Mouse (Mus musculus) heart, postnatal 14 days (tissue): ENCODE measurements around the gene Adi1. TPM values are rescaled to one million over a fixed set of nuclear protein-coding genes. Genes with fewer than 3 reads are reported as not detected.
A peak's percentile ranks its signal among the peaks of the same experiment; 100 is the strongest.

ENCODE experiments used
- DNase-seq, 2 experiments: peaks; one replicate each; pipeline ENCODE4 v3.0.0; 2021 to 2022
- intact Hi-C: fragments of 180-260 bp; cut with DNase I; formaldehyde crosslinking; loops from one replicate; pipeline ENCODE4 v1.15.1; 2025
- long read RNA-seq, 2 experiments: library from polyadenylated mRNA; stranded (forward); transcript quantifications; one replicate each; pipeline ENCODE4 v2.0.0; 2021
- total RNA-seq, 2 experiments: library from RNA; stranded (reverse); gene quantifications; 2 replicates each; pipeline ENCODE4 v1.2.3; 2021

The Adi1 gene
- total RNA-seq, result 10 to 100 TPM; 36.3 to 38.9 TPM
- long read RNA-seq, experiment 1, transcript Adi1-201 (4 exons, 1,652 nt), result major isoform, 13 of 26 reads
- long read RNA-seq, experiment 1, partial matches to known transcripts, result 12 of 26 reads
- long read RNA-seq, experiment 1, other reads (novel, unspliced or antisense), result 1 of 26 reads
- long read RNA-seq, experiment 2, transcript Adi1-201 (4 exons, 1,652 nt), result major isoform, 10 of 24 reads
- long read RNA-seq, experiment 2, partial matches to known transcripts, result 14 of 24 reads
- long read RNA-seq, experiment 2, other reads (novel, unspliced or antisense), result 0 of 24 reads

DNA sequence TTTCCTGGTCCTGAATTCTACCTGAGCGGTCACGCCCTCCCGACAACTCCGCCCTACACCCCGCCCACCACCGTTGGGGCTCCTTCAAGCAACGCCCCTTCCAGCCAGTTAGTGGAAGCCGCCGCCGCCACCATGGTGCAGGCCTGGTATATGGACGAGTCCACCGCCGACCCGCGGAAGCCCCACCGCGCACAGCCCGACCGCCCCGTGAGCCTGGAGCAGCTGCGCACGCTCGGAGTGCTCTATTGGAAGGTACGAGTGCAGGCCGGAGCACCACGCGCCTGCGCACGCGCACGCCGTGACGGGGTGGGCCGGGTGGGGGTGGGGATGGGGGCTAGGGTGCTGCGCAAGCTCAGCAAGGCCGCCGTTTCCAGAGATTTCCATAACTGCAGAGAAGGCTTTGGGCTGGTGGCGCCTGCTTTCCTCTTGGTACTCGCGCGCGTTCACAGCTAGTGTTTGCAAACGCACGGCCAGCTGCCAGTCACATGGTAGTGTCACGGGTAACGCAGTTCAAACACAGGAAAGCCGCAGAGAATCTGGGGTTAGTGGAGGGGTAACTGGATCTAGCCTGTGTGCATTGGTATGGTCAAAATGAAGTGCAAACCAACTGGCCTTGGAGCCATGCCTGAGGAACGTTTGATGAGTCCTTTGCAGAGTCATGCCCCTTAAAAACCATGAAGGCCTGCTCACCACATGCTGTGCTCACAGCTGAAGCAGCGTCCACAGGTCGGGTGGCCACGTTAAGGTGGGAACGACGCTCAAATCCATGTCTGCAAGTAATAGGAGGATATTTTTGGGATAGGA is at the start of gene Adi1:
Gene Adi1 (plus strand): TSS at position 111 of the 804 bp plus-strand sequence.
- intact Hi-C loops, result no loop called here

DNA sequence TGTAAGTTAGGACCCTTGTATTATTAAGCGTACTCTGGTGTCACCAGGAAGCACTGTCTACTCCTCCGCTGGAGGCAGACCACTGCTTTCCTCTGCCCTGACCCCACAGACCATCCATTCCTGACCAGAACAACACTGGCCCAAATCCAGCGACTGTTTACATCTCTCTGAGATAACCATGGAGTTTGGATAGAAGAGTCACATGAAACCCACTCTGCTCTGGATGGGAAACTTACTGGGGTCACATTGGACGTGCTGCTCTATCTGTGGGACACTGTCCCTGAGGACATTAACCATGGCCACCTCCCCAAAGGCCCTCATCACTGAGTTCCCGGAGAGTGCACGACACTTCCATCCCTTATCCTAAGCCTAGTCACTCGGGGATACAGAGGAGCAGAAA is 49.6 kb upstream of the Adi1 start:
- DNase-seq, result no peak
- intact Hi-C loops, result no loop called here

More for the DNA sequence above, at the start of gene Adi1:
- peak; percentile 80 for DNase-seq

DNA sequence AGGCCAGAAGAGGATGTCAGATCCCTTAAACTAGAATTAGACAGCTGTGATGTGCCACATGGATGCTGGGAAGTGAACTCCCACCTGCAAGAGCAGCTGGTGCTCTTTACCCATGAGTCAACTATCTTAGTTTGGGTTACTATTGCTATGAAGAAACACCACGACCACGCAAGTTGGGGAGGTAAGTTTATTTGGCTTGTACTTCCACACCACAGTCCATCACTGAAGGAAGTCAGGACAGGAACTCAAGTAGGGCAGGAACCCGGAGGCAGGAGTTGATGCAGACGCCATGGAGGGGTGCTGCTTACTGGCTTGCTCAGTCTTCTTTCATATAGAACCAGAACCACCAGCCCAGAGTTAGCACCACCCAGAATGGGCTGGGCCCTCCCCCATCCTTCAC is 47.9 kb upstream of the Adi1 start:
- intact Hi-C loops, result no loop called here
- no peak for DNase-seq

DNA sequence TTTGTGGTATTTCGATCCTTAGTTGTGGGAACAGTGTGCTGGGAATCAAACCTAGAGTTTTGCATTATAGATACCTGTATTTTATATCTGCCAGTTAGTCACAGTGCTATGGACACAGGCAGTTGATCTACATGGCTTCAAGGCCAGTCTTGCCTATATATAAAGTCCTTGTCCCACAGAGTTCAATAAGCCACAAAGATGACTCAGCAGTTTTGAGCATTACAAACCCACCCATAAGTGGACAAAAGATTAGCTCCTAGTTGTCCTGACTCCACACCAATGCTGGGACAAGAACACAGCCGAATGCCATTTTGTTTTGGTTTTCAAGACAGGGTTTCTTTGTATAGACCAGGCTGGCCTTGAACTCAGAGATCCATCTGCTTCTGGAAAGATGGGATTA is 46.6 kb upstream of the Adi1 start:
- intact Hi-C loops, result no loop called here
- DNase-seq, result no peak

DNA sequence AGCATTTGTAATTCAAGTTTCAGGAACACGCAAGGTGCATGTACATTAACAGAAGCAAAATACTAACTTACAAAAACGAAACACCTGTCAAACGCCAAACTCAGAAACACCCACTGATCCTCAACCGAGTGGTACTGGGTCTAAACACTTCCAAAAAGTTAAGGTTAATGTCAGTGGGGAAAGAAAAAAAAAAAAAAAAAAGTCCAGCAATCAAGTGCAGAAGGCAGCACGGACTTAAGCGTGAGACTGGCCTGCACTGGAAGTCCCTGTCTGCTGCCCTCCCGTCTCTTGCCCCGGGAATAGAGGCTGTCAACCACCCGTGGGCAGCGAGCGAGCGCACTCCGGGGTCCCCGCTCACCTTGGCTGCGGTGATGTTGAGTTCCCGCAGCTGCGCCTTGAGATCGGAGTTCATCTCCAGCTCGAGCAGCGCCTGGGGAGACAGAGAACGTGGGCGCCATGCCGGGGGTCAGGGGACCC is 39.9 kb upstream of the Adi1 start:
- intact Hi-C loops, result no loop called here
- no peak for DNase-seq

DNA sequence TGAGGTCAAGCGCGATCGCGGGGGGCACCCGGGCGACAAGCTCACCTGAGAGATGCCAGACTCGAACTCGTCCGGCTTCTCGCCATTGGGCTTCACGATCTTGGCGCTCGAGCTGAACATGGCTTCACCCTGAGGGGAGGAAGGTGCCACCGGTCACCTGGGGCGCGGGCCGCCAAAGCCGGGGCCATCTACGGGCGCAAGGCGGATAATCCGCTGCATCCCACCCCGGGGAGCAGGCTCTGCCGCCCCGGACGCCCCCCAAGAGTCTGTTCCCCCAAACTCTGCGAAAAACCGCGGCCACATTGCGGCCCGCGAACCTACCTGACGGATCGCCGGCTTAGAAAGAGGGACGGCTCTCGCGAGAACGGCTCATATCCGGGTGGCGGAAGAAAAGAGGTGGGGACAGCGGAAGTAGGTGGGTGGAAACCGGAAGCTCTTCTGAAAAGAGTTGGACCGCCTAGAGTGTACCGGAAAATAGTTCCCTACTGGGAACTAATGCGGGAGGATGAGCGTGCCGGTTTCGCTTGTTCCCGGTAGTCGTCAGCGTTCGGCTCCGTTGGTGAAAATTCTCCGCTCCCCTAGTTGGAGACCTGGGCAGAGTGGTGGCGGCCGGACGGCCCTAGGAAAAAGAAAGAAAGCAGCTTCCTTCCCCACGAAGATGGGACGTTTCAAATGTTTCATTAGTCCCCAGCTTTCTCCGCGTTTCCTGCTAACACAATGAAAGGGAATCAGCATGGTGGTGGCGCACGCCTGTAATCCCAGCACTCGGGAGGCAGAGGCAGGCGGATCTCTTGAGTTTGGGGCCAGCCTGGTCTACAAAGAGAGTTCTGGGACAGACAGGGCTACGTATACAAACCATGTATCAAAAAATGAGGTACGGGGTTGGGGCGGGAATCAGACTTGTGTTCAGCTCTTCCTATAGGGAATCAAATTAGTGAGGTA is 39.2 kb upstream of the Adi1 start, which contains the start of gene Rps7:
Gene Rps7 (minus strand): TSS at position 419 of the 942 bp plus-strand sequence.
- intact Hi-C loops, result no loop called here
- DNase-seq, result peak; percentile 91 to 94

DNA sequence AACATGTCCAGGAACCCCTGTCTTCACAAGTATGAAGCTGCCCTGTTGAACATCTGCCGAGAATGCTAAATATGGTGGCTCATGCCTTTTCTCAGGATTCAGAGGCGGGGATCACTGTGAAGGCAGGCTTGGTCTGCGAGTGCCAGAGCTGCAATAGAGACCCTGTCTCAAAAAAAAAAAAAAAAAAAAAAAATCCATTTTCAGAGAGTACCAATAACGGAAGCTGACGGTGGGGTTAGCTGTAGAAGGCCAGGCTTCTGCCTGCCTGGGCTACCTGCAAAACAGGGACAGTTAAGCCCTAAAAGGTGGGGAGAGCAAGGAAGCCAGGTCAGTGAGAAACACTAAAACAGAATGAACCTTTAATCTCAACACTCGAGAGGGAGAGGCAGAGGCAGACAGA is 38.5 kb upstream of the Adi1 start:
- intact Hi-C loops, result no loop called here
- no peak for DNase-seq

DNA sequence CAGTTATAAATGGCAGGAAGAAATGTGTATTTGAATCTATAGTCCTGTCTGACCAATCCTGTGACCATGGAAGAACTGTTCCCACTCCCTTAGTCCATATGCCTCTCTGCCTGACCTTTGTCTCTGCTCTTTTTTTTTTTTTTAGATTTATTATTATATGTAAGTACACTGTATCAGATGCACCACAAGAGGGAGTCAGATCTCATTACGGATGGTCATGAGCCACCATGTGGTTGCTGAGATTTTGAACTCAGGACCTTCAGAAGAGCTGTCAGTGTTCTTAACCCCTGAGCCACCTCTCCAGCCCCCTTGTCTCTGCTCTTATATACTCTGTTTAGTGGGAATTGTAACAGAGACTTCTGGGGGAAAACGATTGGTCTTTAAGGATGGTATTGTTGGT is 36.3 kb upstream of the Adi1 start:
- intact Hi-C loops, result no loop called here
- DNase-seq, result no peak

DNA sequence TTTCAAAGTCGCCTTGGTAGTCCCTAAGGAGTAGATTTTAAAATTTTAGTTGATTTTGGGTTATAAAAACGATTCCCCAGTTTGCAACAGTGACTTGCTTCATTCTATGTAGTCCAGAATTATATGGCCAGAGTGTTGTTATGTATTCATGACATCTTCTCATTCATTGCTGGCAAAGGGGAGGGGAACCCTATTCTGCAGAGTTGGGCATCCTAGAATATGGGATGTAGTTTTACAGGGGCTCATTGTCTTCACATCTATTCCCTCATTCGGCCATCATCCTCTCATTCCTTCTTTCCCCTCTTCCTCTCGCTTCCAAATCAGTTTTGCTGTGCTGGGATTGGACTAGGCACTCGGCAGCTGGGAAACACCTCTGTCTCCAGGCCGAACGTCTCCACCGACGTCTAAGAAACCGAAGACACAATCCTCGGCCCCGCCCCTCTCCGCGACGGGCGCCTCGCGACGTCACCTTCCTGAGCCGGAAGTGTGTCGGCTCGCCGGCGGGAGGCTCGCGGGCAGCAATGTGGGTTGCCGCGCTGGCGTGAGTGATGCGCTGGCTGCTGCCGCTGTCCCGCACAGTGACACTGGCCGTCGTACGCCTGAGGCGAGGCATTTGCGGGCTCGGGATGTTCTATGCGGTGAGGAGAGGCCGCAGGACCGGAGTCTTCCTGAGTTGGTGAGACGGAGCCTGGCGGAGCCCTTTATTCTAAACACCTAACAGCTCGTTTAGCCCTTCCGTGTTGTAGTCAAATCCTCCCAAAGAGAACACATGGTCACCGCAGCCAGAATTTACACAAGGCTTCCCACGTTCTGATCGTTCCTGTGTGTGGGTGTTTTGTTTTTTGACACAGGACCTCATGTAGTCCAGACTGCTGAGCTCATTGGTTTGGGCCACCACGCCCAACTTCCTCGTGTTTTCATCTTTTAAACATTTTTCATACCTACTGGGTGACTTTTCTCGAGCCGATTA is 25.6 kb upstream of the Adi1 start, which contains the start of gene Rnaseh1:
Gene Rnaseh1 (plus strand): TSS at position 462 of the 970 bp plus-strand sequence.
- DNase-seq, result peak; percentile 89 to 94
- intact Hi-C loops, result loop anchor here (5.0 kb wide), 1 partner anchor 103 kb away; the partner anchor contains the start of genes Eipr1 and Trappc12

DNA sequence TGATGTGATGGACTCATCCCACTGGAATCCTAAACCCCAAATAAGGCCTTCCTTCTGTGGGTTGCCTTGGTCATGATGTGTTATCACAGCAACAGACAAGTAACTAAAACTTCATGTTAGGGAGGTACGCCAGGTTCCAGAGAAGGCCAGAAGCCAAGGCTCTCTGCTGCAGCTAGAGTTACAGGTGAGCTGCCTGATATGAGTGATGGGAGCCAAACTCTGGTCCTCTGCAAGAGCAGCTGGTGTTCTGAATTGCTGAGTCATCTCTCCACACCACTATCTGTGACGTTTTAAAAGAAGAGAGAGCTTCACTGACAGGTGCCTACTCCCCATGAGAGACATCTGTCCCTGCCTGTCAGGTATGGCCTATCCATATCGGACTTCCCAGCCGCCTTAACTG is 12.4 kb upstream of the Adi1 start:
- intact Hi-C loops, result no loop called here
- no peak for DNase-seq

DNA sequence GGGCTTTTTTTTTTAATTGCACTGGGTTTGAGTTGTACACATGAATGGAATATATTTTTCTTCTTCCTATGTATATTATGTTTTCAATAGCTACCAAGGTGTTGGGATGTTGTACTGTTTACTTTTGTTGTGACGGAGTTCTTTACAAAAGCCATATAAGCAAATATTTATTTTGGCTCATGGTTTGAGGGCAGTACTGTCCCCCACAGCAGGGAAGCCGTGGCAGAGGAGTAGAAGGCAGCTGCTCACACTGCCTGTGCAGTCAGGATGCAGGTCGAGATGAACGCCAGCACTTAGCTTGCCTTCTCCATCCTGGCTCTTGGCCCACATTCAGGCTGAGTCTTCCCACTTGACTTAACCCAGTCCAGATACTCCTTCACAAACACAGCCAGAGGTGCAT is 8.3 kb upstream of the Adi1 start:
- DNase-seq, result no peak
- intact Hi-C loops, result no loop called here

DNA sequence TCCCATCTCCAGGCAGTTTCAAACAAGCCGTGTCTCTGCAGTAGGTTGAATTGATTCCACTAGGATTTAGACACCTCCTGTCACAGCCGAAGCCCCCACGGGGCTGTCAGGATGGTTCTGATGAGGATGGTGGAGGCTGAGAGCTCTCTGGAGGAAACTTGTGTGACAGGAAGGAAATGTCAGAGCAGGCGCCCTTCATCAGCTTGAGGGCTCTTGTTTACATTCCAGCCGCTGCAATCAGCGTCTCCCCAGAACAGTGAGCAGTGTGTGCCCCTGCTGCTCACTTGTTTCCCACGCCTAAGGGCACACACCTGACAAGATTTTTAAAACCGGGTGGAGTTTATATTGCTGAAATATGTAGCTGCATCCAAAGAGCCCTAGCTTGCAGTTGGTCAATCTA is 7.7 kb upstream of the Adi1 start:
- intact Hi-C loops, result no loop called here
- DNase-seq, result no peak

DNA sequence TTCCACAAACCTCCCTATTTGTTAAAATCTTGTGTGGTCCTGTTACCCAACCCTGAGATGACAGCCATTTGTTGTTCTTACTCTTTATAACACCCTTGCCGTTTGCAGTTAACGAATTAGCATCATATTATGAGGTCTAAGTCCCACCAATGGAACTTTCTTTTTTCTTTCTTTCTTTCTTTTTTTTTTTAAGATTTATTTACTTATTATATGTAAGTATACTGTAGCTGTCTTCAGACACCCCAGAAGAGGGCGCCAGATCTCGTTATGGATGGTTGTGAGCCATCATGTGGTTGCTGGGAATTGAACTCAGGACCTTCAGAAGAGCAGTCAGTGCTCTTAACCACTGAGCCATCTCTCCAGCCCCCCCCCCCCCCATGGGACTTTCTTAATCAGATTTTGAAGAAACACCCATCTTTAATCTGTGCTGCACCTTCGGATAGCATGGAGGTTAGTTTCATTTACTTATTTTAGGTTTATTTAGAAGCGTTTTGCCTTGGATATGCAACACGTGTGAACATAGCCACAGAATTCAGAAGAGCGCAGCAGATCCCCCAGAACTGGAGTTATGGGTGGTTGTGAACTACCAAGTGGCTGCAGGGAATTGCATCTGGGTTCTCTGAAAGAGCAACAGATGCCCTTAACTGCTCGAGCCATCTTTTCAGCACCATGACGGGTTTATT is 852 bp upstream of the Adi1 start:
- intact Hi-C loops, result no loop called here
- DNase-seq, result no peak

DNA sequence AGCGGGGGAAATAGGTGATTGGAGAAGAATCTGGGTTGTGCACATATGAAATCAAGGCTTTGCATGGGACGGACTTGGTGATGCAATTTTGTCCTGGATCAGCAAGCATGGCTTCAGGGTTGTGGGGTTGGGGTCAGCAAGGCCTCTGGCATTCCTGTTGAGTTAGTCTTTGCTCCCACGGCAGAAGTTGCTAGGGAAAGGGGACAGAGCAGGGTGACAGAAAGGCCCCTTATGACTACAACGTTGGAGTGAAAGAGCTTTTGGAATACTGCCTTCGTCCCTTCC is 836 bp downstream of the Adi1 start:
- intact Hi-C loops, result no loop called here
- no peak for DNase-seq

DNA sequence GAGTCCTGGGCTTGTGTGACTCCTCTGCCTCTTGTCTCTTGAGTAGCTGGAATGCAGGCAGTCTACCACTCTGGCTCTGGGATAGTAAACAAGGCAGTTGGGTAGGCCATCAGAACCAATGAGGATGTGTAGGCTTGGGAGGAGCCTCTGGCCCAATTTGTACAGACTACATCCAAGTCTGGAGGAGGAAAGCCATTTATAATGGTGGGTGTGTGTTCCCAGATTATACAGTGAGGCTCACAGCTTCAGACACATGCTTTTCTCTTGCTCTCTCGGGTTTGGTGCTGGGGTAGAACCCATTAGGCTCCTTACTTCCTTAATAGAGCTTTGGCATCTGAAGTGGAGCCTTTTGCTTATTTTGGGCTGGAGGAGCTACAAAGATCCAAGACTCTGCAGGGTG is 9.6 kb downstream of the Adi1 start:
- DNase-seq, result no peak
- intact Hi-C loops, result no loop called here

DNA sequence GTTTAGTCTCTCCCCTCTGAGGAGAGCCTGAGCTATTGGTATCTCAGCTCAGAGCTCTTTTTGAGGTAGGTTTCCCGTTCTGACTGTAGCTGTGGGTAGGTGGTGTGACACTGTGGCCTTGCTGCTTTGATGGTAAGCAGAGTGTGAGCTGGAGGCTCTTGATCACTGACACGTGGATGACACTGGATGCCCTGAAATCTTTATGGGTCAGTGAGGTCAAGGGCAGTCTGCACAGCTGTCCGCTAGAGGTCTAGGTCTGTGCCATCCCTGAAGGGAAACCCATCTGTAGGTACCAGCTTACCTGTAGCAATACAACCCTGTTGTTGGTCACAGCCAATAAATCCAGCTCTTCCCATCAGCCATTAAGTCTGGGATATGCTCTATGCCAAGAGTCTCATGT is 10.7 kb downstream of the Adi1 start:
- intact Hi-C loops, result no loop called here
- no peak for DNase-seq

DNA sequence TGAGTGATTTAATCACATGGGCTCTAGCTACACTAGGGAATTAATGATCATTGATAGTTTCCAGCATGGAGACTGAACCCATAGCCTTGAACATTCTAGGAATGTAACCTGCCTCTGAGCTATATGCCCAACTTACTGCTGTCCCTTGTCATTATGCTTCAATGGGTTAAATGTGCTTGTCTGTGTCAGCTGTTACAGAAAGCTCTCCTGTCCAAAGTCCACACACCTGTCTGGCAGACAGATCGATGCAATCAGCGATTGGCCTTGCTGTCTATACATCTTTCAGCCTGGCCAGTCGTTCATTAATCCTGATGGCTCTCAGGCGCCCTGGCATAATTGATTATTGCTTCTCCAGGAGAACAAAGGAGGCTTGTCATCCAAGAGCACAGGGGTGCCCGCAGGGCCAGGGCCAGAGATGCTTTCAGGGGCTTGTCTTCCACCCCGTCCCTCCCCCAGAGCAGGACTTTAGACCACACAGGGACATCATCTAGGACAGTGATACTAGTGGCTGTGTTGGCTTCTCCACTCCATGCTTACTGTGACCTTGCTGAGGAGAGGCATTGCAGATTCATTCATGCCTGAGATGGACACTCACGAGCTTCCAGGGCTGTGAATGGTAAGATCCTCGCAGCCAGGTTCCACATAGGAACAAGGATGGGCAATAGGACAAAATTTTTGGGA is 11.3 kb downstream of the Adi1 start:
- intact Hi-C loops, result no loop called here
- no peak for DNase-seq

DNA sequence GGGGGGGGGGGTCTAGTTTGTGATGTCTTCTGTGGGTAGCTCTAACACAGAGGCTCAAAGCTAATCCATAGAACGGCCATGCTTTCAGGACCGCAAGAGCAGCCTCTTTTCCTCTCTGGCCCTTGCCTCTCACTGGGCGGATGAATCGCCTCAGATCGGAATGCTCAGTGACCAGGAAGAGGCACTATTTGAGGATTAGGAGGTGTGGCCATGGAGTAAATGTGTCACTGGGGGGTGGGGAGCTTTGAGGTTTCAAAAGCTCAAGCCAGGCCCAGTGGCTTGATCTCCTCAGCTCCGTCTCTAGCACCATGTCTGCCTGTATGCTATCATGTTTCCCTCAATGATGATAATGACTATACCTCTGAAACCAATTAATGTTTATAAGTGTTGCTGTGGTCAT is 14.0 kb downstream of the Adi1 start:
- intact Hi-C loops, result no loop called here

DNA sequence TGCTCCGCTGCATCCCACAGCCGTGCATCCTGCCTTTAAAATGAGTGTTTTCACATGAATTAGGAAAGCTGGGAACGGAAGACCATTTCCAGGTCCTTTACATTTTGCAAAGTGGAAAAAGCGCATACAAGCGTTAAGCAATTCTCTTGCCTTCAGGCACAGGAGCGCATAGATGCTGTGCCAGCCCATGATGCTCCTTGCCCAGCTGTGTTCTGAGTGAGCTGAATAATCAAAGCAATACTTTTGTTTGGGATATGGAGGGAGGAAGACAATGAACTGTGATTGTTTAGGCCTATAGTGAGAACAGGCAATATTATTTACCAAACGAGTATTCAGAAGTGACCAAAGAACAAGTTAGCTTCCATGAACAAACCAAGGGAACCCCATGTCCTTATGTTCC is 15.7 kb downstream of the Adi1 start:
- intact Hi-C loops, result no loop called here
- DNase-seq, result no peak

More for the DNA sequence above, 14.0 kb downstream of the Adi1 start:
- DNase-seq, result no peak
